Mouse (Mus musculus) forebrain, embryonic 12.5 days (tissue): ENCODE results near the gene Cnot11. TPM values are rescaled to one million over a fixed set of nuclear protein-coding genes. Genes with fewer than 3 reads are reported as not detected.

ENCODE experiments used
- ATAC-seq: fragments of 200-750 bp; cut with Nextera tagmentation; 2 replicates; pipeline ENCODE4 v1.8.0; 2017; ENCODE audit warnings: moderate TSS enrichment; ENCODE audit not compliant: low FRiP score
- H3K27ac ChIP-seq: fragments of 300-500 bp; sonication (generic); 2 replicates; pipeline ENCODE4 v1.5.1; 2016; ENCODE audit warnings: mild to moderate bottlenecking
- H3K27me3 ChIP-seq: fragments of 300-500 bp; sonication (generic); 2 replicates; pipeline ENCODE4 v1.6.1; 2016; ENCODE audit warnings: mild to moderate bottlenecking
- H3K36me3 ChIP-seq: fragments of 300-500 bp; sonication (generic); replicated peaks from 2 replicates; pipeline ENCODE4 v1.6.1; 2016; ENCODE audit warnings: mild to moderate bottlenecking
- H3K4me1 ChIP-seq: fragments of 300-500 bp; sonication (generic); 2 replicates; pipeline ENCODE4 v1.6.1; 2016
- H3K4me2 ChIP-seq: fragments of 300-500 bp; sonication (generic); 2 replicates; pipeline ENCODE4 v1.6.1; 2016; ENCODE audit warnings: mild to moderate bottlenecking, moderate library complexity
- H3K4me3 ChIP-seq: fragments of 300-500 bp; sonication (generic); replicated peaks from 2 replicates; pipeline ENCODE4 v1.5.1; 2016; ENCODE audit warnings: mild to moderate bottlenecking
- H3K9ac ChIP-seq: fragments of 300-500 bp; sonication (generic); 2 replicates; pipeline ENCODE4 v1.6.1; 2016; ENCODE audit warnings: mild to moderate bottlenecking
- H3K9me3 ChIP-seq: fragments of 300-500 bp; sonication (generic); 2 replicates; pipeline ENCODE4 v1.6.1; 2016
- WGBS: fragments of 180-500 bp; shearing (Covaris S2); methylation state at CpG from one replicate; pipeline ENCODE4 v1.1.7; 2016; 5-methylcytosine and 5-hydroxymethylcytosine counted together
- polyA plus RNA-seq: library from polyadenylated mRNA; unstranded; fragments of >200 nt; fragmentation: Nextera tagmentation; extraction: Ambion mirVana; gene quantifications from 2 replicates; pipeline ENCODE4 v1.2.1, GENCODE M21; 2016

The Cnot11 gene
- polyA plus RNA-seq, 1 experiment from 2014 or later = 24.1 TPM

DNA sequence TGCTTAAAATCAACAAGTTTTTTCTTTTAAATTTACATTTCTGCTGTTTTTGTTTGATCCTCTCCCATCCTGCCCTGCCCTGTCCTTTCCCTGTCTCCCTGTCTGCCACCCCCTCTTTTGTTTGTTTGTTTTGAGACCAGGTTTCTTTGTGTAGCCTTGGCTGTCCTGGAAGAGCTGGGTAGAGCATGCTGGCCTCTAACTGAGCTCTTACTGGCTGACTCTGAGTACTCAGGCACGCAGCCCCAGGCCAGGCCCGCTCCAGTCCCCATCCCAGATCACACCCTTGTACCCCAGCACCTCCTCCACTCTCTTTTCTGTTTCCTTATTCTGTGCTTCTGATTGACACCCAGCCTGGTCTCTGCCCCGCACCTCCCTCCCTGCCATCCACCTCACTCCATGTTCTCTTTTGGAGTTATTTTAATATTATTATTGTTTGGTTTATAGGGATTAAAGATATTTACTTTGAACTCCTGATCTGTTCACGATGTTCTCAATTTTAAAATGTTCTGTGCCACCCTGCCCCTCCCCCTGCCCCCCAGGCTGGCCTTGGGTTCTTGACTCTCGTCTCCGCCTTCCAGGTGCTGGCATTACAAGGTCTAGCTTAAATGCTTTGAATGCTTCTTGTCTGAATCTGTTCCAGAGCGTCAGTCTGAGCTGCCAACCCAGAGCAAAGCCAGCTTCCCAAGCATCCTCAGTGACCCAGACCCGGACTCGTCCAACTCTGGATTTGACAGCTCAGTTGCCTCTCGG, 3.0 kb downstream of the Cnot11 start:
- no peaks in the 10 kb centered on the region for H3K27me3 ChIP-seq
- ATAC-seq = no peak
- peaks cover 7% of the 10 kb centered on the region; the same call in 1 of the 2 replicates for H3K9me3 ChIP-seq
- no peak overlapping the region; the same call in 1 of the 2 replicates for H3K9ac ChIP-seq
- peaks cover 13% of the 10 kb centered on the region for H3K4me1 ChIP-seq
- H3K27ac ChIP-seq = no peak overlapping the region
- WGBS = 93% methylated on average over 10 of the region's 10 CpGs
- 0 out of 2 replicates have a peak overlapping the region, but pooled peaks have one; percentile 9 for H3K4me2 ChIP-seq
- H3K4me3 ChIP-seq = no peak overlapping the region
- H3K36me3 ChIP-seq = peaks cover 42% of the 10 kb centered on the region

DNA sequence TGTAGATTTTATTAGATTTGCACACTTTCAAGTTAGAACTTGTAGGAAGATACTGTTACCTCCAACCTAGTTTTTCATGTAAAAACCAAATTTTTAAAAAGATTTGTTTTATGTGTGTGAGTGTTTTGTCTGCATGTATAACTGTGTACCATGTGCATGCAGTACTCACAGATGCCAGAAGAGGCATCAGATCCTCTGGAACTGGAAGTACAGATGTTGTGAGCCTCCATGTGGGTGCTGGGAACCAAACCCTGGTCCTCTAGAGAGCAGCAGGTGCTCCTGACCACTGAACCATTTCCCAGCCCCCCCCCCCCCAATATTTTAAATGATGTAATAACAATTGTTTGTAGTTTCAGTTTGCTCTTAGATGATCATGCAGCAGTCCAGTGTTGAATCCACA, 5.8 kb downstream of the Cnot11 start:
- Histone ChIP-seq H3K9ac (no peak overlapping the region), H3K27me3 (no peaks in the 10 kb centered on the region), H3K36me3 (peaks cover 67% of the 10 kb centered on the region)

DNA sequence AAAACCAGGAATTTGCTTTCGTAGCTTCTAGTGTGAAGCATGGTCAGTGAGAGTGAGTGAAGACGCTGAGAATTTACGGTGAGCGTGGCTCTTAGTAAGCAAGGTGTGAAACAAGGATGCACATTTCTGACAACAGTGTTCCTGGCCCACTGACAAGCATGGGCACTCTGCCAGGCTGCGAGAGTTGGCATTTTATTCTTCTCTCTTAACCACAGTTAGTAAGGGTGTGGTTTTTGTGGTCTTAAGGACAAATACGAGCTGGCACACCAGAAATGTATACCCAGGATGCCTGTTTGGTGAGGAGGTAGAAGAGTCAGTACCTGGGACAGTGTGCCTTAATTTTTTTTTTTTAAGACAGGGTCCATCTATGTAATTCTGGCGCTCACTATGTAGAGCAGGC, 10.8 kb downstream of the Cnot11 start:
- no peak overlapping the region for H3K27ac ChIP-seq
- no peak for ATAC-seq
- H3K36me3 ChIP-seq = peaks cover 79% of the 10 kb centered on the region
- H3K27me3 ChIP-seq = no peaks in the 10 kb centered on the region
- 95% methylated on average over 7 of the region's 7 CpGs for WGBS
- no peak overlapping the region for H3K4me3 ChIP-seq
- H3K9ac ChIP-seq = no peak overlapping the region
- H3K4me2 ChIP-seq = no peak overlapping the region
- H3K9me3 ChIP-seq = peaks cover 3% of the 10 kb centered on the region; the same call in 1 of the 2 replicates
- no peaks in the 10 kb centered on the region for H3K4me1 ChIP-seq

More for the DNA sequence above, 5.8 kb downstream of the Cnot11 start:
- Histone ChIP-seq H3K4me3 (no peak overlapping the region), H3K4me2 (no peak overlapping the region), H3K4me1 (peaks cover 13% of the 10 kb centered on the region), H3K9me3 (peaks cover 7% of the 10 kb centered on the region; the same call in 1 of the 2 replicates), H3K27ac (no peak overlapping the region)
- ATAC-seq = no peak

DNA sequence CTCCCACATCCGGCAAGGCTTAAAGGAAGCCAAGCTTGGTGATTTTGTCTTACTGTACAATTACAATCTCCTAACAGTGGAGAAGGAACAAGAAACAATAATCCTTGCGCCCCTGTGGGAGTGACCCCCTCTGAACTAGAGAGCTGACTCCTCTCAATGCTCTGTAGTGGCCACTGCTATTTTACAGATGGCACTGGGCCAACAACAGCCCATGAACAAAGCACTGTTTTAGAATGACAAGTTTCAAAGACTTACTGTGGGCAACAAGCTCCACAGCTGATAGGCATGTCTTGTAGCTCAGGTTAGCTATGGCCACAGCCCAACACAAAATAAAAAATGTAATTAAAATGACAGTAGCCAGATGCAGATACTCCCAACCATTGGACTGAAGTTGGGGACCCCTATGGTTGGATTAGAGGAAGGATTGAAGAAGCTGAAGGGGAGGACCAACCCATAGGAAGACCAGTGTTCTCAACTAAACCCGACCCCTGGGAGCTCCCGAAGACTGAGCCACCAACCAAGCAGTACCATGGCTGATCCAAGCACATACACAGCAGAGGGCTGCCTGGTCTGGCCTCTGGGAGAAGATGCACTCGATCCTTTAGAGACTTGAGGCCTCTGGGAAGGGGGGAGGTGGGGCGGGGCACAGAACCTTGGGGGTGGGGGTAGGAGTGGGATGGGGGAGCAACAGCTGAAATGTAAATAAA, 11.5 kb downstream of the Cnot11 start:
- no peaks in the 10 kb centered on the region for H3K4me1 ChIP-seq
- H3K36me3 ChIP-seq = peaks cover 78% of the 10 kb centered on the region
- no peaks in the 10 kb centered on the region for H3K27me3 ChIP-seq
- 94% methylated on average over 6 of the region's 6 CpGs for WGBS
- H3K4me3 ChIP-seq = no peak overlapping the region
- H3K9me3 ChIP-seq = no peaks in the 10 kb centered on the region
- no peak overlapping the region for H3K4me2 ChIP-seq
- no peak overlapping the region for H3K27ac ChIP-seq
- ATAC-seq = no peak
- H3K9ac ChIP-seq = no peak overlapping the region

DNA sequence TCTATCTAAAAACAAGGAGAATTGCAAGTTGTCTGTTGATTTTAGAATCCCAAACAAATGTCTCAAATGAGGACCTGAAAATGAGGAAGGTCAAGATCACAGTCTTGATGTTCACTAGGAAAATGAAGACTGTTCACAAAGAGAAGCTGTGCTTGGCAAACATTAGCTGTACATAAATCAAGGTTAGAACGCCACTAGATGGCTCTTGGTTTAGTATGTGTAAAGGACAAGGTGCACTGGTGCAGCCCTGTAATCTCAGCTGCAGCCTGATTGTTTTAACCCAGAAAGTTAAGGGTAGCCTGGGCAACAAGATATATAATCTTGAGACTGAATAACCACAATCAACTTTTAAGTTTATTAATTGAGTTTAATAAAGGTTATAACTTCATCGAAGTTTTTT, 12.4 kb downstream of the Cnot11 start:
- 82% methylated on average over 2 of the region's 2 CpGs for WGBS
- no peaks in the 10 kb centered on the region for H3K27me3 ChIP-seq
- no peaks in the 10 kb centered on the region for H3K4me1 ChIP-seq
- H3K27ac ChIP-seq = no peak overlapping the region
- no peak overlapping the region for H3K9ac ChIP-seq
- ATAC-seq = no peak
- H3K4me3 ChIP-seq = no peak overlapping the region
- no peak overlapping the region for H3K4me2 ChIP-seq
- H3K9me3 ChIP-seq = no peaks in the 10 kb centered on the region
- H3K36me3 ChIP-seq = peaks cover 77% of the 10 kb centered on the region

DNA sequence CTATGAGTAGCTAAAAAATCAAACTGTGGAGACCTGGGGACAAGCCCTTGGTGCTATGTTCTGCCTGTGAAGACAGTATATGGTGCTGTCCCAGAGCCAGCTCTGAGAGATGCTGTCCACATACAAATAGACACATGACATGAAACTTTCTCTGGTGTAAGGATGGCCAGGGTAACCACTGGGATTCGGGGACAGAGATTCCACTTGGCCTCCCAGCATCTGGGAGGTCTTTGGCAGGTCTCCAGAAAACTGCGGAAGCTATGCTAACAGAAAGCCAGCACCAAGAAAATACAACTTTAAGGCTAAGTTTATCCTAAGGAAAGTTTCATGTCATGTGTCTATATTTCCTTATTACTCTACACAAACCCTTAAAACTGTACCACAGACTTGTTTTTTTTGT, 15.0 kb downstream of the Cnot11 start:
- H3K4me3 ChIP-seq = no peak overlapping the region
- no peaks in the 10 kb centered on the region for H3K4me1 ChIP-seq
- H3K27me3 ChIP-seq = no peaks in the 10 kb centered on the region
- ATAC-seq = no peak
- no peak overlapping the region for H3K9ac ChIP-seq
- H3K4me2 ChIP-seq = no peak overlapping the region
- H3K36me3 ChIP-seq = peaks cover 68% of the 10 kb centered on the region
- WGBS = 94% methylated on average over 2 of the region's 2 CpGs
- H3K27ac ChIP-seq = no peak overlapping the region
- H3K9me3 ChIP-seq = no peaks in the 10 kb centered on the region

DNA sequence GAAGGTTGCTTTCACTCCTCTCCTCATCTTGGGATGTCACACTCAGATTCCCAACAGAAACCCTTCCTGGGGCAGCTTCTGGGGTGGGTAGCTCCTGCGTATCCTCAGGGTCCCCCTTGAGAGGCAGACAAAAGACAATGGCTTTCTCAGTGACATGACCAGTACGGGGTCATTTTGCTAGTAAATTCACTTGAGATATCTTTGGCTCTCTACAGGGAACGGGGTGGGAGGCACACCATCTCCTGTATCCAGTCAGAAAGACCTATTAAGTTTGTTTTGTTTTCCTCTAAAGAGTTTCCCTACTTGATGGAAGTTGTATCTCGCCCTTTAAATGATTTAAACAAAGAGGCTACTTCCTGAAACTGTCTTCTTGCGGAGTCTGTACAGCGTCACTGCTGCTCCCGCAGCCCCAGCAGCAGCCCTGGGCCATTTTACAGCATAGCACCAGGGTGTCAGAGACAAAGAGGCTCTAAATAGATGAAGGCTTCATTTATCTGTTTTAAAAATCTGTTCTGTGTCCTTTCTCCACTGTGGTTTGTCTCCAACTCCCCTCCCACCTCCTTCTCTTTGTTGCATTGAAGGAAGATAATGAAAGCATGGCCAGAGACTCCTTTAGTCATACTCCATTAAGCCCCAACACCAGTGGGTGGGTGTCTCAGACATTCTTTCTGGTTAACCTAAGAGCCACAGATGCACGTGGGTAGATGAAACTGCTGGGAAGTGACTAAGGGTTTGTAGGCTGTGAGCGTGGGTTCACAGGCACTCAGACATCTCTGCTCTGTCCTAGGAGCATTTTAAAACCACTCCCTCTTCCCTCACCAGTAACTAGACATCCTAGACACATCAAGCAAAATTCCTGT, 21.0 kb downstream of the Cnot11 start:
- Histone ChIP-seq H3K9me3 (no peaks in the 10 kb centered on the region), H3K4me2 (no peak overlapping the region), H3K4me3 (no peak overlapping the region), H3K9ac (no peak overlapping the region), H3K27me3 (no peaks in the 10 kb centered on the region), H3K4me1 (peaks cover 6% of the 10 kb centered on the region; the same call in 1 of the 2 replicates), H3K36me3 (peaks cover 50% of the 10 kb centered on the region), H3K27ac (no peak overlapping the region)
- no peak for ATAC-seq
- 66% methylated on average over 9 of the region's 9 CpGs for WGBS

DNA sequence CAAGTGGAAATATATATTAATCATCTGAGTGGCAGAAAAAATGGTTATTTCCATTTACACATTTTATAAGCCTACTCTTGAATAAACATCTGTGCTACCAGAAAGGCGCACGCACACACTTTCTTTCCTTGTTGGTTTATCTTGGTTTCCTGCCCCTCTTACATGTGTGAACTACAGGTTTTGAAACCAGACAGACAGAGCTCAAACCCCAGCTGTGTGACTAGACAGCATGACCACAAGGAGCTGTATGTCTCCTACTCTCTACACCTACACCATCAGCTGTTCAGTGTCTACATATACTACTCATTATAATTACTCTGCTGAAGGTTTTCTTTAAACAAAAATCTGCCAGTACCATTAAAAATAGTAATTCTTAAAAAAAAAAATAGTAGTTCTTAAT, 24.2 kb downstream of the Cnot11 start:
- Histone ChIP-seq H3K9me3 (no peaks in the 10 kb centered on the region), H3K4me1 (peaks cover 6% of the 10 kb centered on the region; the same call in 1 of the 2 replicates), H3K4me2 (no peak overlapping the region), H3K27ac (no peak overlapping the region), H3K27me3 (no peaks in the 10 kb centered on the region), H3K9ac (no peak overlapping the region), H3K4me3 (no peak overlapping the region), H3K36me3 (peaks cover 49% of the 10 kb centered on the region)
- WGBS = 97% methylated on average over 2 of the region's 2 CpGs
- ATAC-seq = no peak

DNA sequence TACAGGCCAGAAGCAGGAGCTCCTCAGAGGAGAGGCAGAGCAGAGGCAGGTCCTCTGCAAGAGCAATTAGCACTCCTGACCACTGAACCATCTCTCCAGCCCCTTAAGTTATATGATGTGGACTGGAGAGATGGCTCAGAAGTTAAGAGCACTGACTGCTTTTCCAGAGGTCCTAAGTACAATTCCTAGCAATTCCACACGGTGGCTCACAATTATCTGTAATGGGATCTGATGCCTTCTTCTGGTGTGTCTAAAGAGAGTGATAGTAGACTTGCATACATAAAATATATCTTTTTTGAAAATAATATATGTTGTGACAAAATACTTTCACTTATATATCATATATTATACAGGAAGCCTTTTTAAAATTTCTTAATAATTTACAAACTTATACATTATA, 27.1 kb downstream of the Cnot11 start:
- H3K36me3 ChIP-seq = peaks cover 29% of the 10 kb centered on the region
- WGBS = 74% methylated on average over 1 of the region's 1 CpGs
- H3K4me2 ChIP-seq = no peak overlapping the region

DNA sequence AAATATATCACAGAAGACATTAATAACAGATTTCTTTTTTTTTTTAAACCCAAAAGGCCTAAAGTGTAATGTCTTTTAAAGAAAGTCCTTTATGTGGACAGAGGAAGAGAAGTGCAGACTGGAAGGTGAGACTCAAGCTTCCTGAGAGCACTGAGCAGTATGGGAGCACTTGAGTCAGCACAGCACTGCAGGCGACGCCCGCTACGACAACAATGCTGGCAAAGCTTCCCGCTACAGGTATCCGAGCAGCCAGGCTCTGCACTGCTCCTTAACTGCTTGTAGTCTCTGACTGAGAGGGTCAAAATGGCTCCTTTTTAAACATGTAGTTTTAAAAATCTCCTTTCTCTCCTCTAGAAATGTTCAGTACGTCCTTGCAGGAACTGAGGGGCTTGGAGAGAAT, 28.4 kb downstream of the Cnot11 start:
- Histone ChIP-seq H3K27ac (no peak overlapping the region), H3K4me3 (no peak overlapping the region), H3K9ac (no peak overlapping the region), H3K4me1 (no peaks in the 10 kb centered on the region), H3K4me2 (no peak overlapping the region), H3K36me3 (peaks cover 29% of the 10 kb centered on the region), H3K27me3 (no peaks in the 10 kb centered on the region), H3K9me3 (no peaks in the 10 kb centered on the region)
- WGBS = 89% methylated on average over 7 of the region's 7 CpGs
- no peak for ATAC-seq

More for the DNA sequence above, 27.1 kb downstream of the Cnot11 start:
- ATAC-seq = no peak
- H3K9ac ChIP-seq = no peak overlapping the region
- no peak overlapping the region for H3K27ac ChIP-seq
- H3K4me1 ChIP-seq = no peaks in the 10 kb centered on the region
- no peaks in the 10 kb centered on the region for H3K27me3 ChIP-seq
- no peak overlapping the region for H3K4me3 ChIP-seq
- H3K9me3 ChIP-seq = no peaks in the 10 kb centered on the region

DNA sequence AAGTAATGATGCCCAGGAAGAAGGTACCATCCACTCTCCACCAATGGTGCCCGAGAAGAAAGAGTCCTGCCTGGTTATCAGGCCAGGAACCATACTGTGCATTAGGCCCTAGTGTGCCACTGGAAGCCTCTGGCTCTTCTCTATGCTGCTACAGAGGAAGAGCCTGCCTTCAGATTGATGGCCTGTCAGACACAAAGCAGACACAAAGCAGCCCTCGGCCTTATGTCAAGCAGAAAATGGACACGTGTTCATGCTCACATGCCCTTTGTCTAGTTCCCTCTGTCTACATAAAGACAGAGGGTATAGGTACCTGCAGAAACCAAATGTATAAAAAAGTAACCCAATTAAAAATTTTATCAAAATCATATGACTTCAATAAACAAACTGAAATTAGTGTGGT, 29.8 kb downstream of the Cnot11 start:
- H3K36me3 ChIP-seq = peaks cover 23% of the 10 kb centered on the region
- H3K27ac ChIP-seq = no peak overlapping the region
- ATAC-seq = no peak
- H3K4me2 ChIP-seq = no peak overlapping the region
- 73% methylated on average over 3 of the region's 3 CpGs for WGBS
- no peaks in the 10 kb centered on the region for H3K4me1 ChIP-seq
- no peaks in the 10 kb centered on the region for H3K27me3 ChIP-seq
- no peaks in the 10 kb centered on the region for H3K9me3 ChIP-seq
- H3K4me3 ChIP-seq = no peak overlapping the region
- H3K9ac ChIP-seq = no peak overlapping the region

DNA sequence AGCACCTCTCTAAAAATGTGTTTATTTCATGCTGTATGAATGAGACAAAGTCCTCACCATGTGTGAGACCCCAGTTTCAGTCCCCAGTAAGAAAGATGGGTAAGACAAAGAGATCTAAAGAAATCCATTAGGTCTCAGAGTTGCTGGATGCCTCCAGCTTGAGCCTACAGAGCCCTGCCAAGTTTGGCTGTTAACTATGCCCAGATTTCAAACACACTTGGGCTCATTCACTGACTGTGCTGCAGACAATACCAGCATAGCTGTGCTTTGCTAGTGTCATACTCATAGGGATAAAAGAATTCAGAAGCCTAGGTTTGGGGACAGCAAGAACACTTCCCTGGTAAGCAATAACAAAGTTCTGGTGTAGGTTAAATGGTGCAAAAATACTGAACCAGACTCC, 33.3 kb downstream of the Cnot11 start:
- H3K36me3 ChIP-seq = peaks cover 15% of the 10 kb centered on the region; the same call in 1 of the 2 replicates
- no peak overlapping the region for H3K9ac ChIP-seq
- no peaks in the 10 kb centered on the region for H3K9me3 ChIP-seq
- no peaks in the 10 kb centered on the region for H3K4me1 ChIP-seq
- no peak overlapping the region for H3K4me2 ChIP-seq
- H3K27me3 ChIP-seq = no peaks in the 10 kb centered on the region
- no peak overlapping the region for H3K4me3 ChIP-seq
- H3K27ac ChIP-seq = no peak overlapping the region
- ATAC-seq = no peak
